Mouse (Mus musculus) gastrocnemius, postnatal 14 days (tissue): ENCODE data around the gene Gcm1. TPM values are rescaled to one million over a fixed set of nuclear protein-coding genes. Genes with fewer than 3 reads are reported as not detected.
A peak's percentile ranks its signal among the peaks of the same experiment; 100 is the strongest.

Experiments used
- DNase-seq: peaks from one replicate; pipeline ENCODE4 v3.0.0; 2021; ENCODE audit warnings: mixed read lengths
- intact Hi-C: fragments of 180-260 bp; cut with DNase I; formaldehyde crosslinking; loops from one replicate; pipeline ENCODE4 v1.15.1; 2025; ENCODE audit warnings: low total_unique reads
- total RNA-seq, 2 experiments: library from RNA; stranded (reverse); gene quantifications; 2 replicates each; pipeline ENCODE4 v1.2.3; 2021

Gene Gcm1
- total RNA-seq, 2 experiments from 2014 or later = not detected

DNA sequence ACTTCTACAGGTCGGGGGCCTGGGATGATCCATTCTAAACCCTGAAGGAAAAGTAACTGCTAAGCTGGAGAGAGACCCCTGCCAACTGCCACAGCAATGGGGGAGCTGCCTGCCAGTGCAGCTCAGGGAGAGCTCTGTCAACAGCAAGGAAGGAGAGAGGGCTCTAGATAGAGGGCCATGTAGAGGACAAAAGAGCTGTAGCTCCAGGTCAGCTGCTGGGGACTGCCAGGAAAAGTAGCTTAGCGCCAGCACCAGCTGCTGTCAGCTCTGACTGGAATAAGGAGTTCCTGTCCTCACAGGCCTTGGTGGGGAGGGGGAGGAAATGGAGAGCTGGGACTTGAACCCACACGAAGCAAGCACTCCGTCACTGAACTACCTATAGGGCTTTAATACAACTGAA lies 36.8 kb downstream of the Gcm1 start:
- intact Hi-C loops = no loop called here
- no peak for DNase-seq

DNA sequence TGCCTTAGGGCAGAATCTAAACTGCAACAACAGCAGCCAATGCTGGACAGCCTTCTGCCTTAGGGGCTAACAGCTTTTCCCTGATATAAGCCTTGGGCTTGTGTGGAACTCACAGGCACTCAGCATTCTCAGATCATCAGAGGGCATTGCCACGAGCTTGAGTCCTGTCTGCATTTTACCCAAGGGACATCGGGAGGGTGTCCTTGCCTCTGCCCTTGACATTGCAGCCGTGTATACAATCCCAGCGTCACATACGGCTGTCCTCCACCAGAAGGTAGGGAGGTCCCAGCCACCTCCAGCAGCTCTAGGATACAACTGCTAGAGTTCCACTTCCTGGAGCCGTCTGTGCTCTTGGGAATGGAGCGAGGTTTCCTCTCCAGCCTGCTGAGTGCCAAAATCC lies 37.2 kb downstream of the Gcm1 start:
- intact Hi-C loops = no loop called here
- DNase-seq = no peak

DNA sequence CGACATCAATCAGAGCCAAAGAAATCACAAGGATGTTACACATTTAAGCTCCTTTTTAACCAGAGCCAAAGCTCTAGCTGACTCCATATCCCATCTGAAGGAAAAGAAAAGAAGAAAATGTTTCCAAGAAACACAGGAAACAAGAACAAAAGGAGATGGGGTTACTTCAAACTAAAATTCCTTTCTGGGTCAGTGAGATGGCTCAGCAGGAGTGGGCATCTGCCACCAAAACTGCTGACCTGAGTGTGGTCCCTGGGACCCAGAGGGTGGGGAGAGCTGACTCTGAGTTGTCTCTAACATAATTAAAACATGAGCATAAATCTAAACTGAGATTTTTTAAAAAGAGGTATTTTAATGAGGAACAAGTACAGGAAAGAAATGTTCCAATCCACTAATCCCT lies 38.2 kb downstream of the Gcm1 start:
- intact Hi-C loops = no loop called here

DNA sequence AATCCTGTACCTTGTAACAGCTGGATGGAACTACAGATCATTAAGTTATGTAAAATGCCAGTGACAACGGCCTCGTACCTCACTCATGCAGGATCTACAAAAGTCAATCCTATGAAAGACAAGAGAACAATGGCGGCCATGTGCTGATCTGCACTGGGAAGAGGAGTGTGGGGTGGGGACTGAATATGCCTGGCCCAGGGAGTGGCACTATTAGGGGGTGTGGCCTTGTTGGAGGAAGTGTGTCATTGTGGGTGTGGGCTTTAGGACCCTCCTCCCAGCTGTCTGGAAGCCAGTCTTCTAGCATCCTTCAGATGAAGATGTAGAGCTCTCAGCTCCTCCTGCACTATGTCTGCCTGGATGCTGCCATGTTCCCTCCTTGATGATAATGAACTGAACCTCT lies 38.9 kb downstream of the Gcm1 start:
- intact Hi-C loops = no loop called here
- no peak for DNase-seq

More for the DNA sequence above, 38.2 kb downstream of the Gcm1 start:
- DNase-seq = no peak

DNA sequence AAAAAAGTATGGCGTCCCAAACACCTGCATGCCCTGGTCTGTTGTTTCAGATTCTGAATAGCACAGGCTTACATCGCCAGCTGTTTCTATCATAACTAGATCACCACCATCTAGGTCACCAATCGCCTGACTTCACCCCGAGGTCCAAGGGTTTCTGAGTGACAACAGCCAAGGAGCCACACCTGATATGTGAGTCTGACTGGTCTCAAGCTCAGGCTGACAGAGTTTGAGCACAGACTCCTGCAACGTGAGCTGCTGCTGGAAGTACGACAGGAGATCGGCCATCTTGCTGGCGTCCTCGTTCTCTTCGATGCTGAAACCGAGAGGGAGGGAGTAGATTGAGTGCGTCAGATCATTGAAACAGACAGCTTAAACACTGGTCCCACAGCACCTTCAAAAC lies 44.0 kb downstream of the Gcm1 start:
- DNase-seq = no peak
- intact Hi-C loops = no loop called here

DNA sequence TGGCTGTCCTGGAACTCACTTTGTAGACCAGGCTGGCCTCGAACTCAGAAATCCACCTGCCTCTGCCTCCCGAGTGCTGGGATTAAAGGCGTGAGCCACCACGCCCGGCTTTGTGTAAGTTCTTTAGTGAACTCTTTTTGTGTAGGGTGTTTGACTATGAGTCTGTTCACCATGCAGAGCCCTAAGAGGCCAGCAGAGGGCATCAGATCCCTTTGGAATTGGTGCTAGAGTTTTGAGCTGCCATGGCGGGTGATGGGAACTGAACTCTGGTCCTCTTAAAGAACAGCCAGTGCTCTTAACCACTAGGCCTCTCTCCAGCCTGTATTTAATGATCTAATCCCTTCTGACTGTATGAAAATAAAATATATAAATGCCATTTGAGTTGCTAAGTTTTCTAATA lies 44.7 kb downstream of the Gcm1 start:
- intact Hi-C loops = no loop called here
- no peak for DNase-seq

DNA sequence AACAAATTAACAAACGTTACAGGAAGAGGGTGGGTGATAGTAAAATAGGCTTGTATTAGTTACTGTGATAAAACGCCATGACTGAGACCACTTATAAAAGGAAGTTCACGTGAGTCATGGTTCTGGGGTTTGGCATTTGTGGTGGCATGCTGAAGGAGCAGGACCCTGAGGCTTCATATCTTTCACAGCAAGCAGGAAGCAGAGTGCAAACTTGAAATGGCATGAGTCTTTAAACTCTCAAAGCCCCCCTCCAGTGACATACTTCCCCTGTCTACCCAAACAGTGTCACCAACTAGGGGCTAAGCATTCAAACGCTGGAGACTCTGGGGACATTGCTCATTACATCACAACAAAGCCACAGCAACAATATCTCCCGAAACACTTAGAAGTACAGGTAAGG lies 49.2 kb downstream of the Gcm1 start:
- no peak for DNase-seq
- intact Hi-C loops = no loop called here

DNA sequence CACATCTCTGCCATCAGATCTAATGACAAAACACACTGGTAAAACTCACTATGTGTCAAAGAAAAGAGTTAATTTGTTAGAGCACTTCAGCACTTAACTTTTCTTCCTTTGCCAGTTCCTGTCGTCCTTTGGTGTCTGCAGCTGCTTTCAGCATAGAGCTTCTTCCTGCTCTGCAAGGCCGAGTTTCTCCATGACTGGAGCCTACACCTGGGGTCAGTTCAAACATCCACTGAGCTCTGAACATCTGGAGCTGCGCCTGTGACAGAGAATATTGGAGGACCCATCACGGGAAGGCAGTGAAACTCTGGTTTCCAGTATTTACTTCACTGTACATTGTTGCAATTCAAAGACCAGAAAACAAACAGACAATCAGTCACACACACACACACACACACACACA lies 49.7 kb downstream of the Gcm1 start:
- intact Hi-C loops = no loop called here

DNA sequence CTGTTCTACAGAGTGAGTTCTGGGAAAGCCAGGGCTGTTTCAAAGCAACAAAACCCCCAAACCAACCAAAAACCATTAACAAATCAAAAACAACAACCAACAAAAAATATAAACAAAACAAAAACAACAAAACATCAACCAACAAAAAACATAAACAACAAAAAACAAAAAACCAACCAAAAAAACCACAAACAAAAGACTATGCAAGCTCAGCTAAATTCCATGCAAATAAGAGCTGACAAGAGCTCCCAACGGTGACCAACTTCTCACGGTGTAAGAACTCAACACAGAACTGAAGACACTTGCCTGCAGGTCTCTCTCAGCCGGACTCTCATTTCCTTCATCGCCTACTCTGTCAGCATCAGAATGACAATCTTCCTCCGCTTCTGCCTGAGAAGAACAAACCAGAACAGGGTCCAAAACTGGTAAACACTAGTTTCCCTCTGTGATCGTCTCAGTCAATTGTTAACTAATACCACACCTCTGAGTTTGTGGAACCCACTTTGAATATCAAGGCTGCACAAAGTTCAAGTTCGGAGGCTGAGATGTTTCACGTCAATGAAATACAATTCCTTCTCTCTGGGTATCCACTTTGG lies 52.3 kb downstream of the Gcm1 start:
- DNase-seq = no peak
- intact Hi-C loops = no loop called here

More for the DNA sequence above, 49.7 kb downstream of the Gcm1 start:
- no peak for DNase-seq

DNA sequence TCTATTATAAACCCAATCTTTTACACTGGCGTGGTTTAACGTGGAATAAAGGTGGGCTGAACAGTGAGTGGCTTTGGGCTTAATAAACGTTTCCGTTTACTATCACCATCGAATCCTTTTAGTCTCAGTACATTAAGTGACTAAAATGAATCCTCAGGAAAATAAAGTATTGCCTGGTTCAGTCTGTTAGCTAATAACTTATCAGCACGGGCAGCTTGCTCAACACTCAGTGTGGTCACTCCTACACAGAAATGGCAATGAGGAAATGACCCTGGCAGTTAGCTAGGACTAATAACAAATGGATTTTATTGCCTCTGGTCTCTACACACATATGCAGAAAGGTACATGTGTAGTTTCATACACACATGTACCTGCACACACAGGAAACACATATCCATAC lies 53.2 kb downstream of the Gcm1 start:
- DNase-seq = no peak
- intact Hi-C loops = no loop called here

DNA sequence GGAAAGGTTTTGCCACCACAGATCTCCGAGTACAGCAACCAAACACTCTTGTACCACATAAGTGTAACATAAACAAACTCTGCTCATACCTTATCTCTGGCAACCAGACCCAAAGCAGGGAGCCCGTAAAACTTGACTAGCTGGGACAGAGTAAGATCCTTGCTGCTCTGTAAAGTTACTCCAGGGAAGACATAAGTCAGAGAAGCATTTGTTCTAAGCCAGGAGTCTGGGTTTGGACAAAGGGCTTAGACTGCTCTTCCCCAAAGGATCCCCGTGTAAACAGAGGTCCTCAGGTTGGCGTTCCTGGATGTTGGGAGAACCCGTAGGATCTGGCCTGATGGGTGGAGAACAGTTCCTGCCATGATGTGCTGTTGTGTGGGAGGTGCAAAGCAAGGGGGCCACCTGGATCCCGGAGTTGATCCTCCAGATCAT lies 53.8 kb downstream of the Gcm1 start:
- intact Hi-C loops = no loop called here
- no peak for DNase-seq

DNA sequence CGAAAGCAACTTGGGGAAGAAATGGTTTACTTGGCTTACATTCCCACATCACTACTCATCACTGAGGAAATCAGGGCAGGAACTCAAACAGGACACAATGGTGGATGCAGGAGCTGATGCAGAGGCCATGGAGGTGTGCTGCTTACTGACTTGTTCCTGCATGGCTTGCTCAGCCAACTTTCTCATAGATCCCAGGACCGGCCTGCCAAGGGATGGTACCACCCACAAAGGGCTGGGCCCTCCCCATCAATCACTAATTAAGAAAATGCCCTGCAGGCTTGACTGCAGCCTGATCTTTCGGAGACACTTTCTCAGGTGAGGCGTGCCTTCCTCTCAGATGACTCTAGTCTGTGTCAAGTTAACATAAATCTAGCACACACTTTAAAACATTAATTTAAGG lies 55.1 kb downstream of the Gcm1 start:
- DNase-seq = no peak
- intact Hi-C loops = no loop called here

DNA sequence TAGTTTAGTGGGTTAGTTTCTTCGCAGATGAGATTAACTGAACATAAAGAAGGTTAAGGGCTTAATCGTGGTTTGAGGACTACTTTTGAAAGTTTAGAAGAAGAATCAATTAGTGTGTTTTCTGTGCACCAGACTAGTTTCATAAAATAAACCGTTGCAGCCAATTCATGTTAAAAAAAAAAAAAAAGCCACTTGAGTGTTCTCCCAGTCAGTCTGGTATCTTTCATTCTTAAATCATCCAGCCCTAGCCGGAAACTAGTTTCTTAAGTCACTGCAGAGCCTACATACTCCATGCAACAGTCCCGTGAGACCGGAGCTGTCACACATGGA lies 55.8 kb downstream of the Gcm1 start:
- intact Hi-C loops = no loop called here
- no peak for DNase-seq

DNA sequence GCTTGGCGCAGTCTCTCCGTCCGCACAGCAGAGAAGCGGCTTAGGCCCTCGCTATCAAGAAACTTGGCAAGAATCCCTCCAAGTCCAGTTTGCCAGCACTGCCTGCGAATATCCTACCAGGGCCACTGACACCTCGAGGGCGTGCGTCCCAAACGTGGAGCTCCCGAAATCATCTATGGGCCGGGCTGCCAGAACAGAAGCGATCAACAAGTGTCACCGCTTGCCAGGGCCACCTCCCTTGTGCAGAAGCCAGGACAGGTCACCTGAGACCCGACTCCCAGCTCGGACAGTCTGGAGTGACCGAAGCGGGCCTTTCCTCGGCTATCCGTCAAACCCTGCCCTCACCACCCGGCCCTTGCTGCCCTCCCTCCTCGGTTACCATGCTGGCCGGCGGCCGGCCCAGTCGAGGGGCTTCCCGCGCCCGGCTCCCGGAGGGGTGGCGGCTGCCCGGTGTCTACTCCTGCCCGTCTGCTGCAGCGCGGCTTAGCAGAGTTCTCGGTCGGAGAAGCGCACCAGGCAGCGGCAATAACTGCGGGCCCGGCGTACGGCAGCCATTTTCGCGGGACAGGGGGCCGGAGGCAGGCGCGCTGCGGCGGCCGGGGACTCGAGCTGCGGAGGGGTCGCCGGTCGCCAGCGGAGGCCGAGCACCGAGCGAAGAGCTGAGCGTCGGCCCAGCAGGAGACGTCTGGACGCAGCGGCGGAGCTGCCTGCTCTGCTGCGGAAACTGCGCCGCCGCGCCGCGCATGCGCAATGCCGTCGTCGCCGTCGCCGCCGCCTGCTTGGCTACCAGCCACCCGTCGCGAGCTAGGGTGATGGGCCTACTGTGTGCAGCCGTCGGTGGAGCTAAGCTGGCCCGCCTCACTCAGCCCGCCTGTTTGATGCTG lies 56.4 kb downstream of the Gcm1 start:
- peak; percentile 80 for DNase-seq
- intact Hi-C loops = no loop called here

DNA sequence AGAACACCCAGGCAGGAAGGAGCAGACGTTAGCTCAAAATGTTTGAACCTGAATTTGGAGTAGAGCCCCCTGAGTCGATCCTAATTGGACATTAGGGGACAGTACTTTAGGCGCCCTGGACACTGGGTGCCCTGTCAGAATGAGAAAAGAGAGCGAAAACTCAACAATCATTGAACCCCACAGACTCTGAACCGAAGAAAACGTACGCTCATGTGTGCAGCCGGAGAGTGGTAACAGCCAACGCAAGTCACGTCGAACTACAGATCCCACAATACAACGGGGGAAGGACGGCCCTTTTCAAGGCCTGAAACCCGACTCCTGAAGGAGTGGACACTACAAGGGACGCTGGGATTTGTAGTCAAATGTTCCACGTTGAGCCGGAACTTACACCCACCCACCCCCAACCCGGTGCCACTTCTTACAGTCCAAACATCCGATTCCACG lies 57.1 kb downstream of the Gcm1 start, which contains the start of the genes Fbxo9 and Ick:
Fbxo9 (minus strand) TSS at position 270 of the 444 bp plus-strand sequence.
Ick (plus strand) TSS at position 397 of the 444 bp plus-strand sequence.
- DNase-seq = peak; percentile 86
- intact Hi-C loops = no loop called here

DNA sequence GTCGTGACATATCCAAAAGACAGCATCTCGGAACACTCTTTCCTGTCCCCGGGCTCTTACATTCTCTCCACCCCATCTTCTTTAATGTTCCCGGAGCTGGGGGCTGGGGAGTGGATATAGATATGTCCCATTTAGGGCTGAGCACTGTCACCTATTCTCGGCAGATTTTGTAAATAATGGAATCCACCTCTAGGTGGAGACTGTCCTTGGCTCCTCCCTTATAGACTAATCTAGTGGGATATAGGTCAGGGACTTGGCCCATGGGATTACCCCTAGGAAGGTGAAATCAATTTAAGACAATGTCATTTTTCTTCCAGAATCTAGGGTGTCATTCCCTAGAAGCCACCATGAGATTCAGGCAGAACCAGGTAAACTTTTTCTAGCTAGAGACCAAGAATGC lies 57.9 kb downstream of the Gcm1 start:
- intact Hi-C loops = loop anchor here (5.0 kb wide), 2 partner anchors 48 to 63 kb away; no protein-coding TSS in a partner anchor
- no peak for DNase-seq

DNA sequence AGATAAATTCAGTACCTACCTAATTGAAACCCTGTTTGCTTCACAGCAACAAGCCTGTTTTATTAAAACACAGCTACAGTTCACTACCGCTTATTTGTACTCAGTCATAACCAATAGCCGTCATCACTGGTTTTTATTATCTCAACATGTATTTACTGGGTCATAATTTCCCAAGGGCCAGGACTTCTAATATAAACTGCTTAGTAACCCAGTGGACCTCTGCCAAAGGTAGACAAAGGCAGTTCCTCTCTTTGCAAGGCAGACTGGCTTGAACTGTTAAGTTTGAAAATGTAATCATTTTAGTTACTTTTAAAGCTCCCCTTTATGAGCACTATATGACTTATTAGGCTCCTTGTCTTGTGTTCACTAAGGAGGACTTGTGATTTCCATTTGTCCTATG lies 59.7 kb downstream of the Gcm1 start:
- intact Hi-C loops = loop anchor here (5.0 kb wide), 2 partner anchors 46 to 61 kb away; no protein-coding TSS in a partner anchor
- no peak for DNase-seq

DNA sequence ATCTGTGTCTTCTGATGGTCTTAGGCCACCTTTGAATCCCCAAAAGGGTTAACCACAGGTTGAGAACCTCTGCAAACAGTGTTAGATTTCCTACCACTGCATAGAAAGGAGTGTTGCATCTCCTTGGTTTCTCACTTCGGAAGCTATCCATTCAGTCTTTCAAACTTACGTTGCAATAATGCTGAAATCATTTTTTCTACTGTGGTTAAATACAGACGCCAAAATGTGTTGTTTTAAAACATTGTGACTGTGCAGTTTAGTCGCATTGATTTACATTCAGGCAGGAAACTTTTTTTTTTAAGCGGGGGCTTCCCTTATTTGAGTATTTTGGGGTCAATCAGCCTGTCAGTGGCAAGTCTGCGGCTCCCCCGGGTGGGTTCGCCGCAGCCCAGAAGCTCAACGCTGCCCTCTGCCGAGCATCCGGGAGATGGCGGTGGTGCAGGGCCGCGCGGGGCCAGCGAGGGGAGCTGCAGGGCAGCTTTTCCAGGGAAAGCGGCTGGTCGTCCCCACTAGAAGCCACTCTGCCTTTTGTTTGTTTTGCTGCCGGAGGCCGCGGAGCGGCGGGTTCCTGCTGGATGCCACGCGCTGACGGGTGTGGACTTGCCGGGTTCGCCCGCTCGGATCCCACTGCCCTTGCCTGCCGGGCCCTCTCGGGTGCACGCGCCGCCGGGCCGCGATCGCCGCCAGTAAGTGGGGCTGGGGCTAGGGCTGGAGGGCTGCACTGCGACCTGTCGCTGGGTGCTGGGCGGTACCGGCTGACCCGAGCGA lies 61.2 kb downstream of the Gcm1 start:
- peak; percentile 92 for DNase-seq

DNA sequence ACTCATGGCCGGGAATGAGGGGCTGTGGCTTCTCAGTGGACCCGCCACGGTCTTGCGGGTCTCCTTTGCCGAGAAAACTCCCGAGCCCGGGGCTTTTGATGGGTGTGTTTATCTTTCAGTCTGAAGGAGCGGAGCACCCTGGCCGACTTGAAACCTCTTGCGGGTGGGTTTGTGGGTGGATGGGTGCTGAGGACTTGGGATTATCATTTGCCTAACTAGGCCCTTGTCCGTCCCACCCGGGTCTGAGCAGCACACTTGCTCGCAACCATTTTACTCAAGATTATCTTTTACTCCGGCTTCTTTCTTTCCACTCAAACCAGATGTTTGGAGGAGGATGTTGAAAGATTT lies 61.8 kb downstream of the Gcm1 start:
- peak; percentile 22 for DNase-seq
- intact Hi-C loops = loop anchor here (5.0 kb wide), 2 partner anchors 44 to 59 kb away; no protein-coding TSS in a partner anchor

More for the DNA sequence above, 61.2 kb downstream of the Gcm1 start:
- intact Hi-C loops = loop anchor here (5.0 kb wide), 2 partner anchors 44 to 59 kb away; no protein-coding TSS in a partner anchor
